8 mouse cellular contexts compared by ENCODE assay signal in the genomic region with DNA sequence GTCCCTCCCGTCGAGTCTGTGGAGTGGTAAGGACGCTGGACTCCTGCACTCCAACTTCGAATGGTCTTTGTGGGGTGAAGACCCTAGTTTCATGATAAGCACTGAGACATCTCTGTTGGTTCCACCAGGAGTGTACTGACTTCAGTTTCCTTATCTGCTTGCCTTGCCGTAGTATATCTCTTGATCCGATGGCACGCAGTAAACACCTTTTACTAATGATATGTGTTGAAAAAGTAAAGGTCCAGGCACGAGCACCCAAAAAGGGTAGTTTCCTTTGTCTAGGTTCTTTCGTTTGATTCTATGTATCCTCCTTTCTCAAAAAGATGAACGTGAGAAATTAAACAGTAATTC. TPM values are rescaled to one million over a fixed set of nuclear protein-coding genes. Genes with fewer than 3 reads are reported as not detected.
DNase-seq lines count a peak whose midpoint lies in the region; ATAC-seq and TF ChIP-seq lines count a peak whose summit lies in the region.

No protein-coding gene starts in this region.

- DNase-seq in heart, postnatal 10 days: no peak
- no peak for DNase-seq in hindbrain, embryonic 10.5 days (ENCODE audit: low spot score)
- DNase-seq in midbrain, embryonic 10.5 days (ENCODE audit: low spot score): no peak
- DNase-seq in urinary bladder, adult 2 months (ENCODE audit: low spot score): no peak
- DNase-seq in ovary, postnatal 14 days (ENCODE audit: low spot score): no peak
- no peak for DNase-seq in gastrocnemius, postnatal 4 days (ENCODE audit: low spot score in 2 of 2)

- 0 out of 2 replicates have a peak, but pooled peaks cover 3% of the 10 kb centered on the region for H3K9me3 ChIP-seq in heart, embryonic 12.5 days (replicated peaks)
- no peaks in the 10 kb centered on the region for H3K9me3 ChIP-seq in E14TG2a.4 (ENCODE audit: low read length)
- 0 out of 2 replicates have a peak, but pooled peaks cover 4% of the 10 kb centered on the region for H3K9me3 ChIP-seq in hindbrain, embryonic 10.5 days
- H3K9me3 ChIP-seq in midbrain, embryonic 10.5 days (replicated peaks): no peaks in the 10 kb centered on the region

- H3K4me2 ChIP-seq in heart, embryonic 12.5 days: peak overlapping the region; percentile 93

- 13% methylated on average over 10 of the region's 10 CpGs for WGBS in heart, embryonic 12.5 days
- 17% methylated on average over 10 of the region's 10 CpGs for WGBS in hindbrain, embryonic 10.5 days
- 17% methylated on average over 10 of the region's 10 CpGs for WGBS in midbrain, embryonic 10.5 days

- no peaks in the 10 kb centered on the region for H3K36me3 ChIP-seq in heart, embryonic 12.5 days
- no peaks in the 10 kb centered on the region for H3K36me3 ChIP-seq in E14TG2a.4 (ENCODE audit: insufficient read depth, low read length)
- H3K36me3 ChIP-seq in hindbrain, embryonic 10.5 days: peaks cover 7% of the 10 kb centered on the region
- peaks cover 10% of the 10 kb centered on the region; the same call in 1 of the 2 replicates for H3K36me3 ChIP-seq in midbrain, embryonic 10.5 days

- H3K4me1 ChIP-seq in heart, embryonic 12.5 days (replicated peaks): peaks cover 5% of the 10 kb centered on the region
- H3K4me1 ChIP-seq in E14TG2a.4 (replicated peaks; ENCODE audit: low read depth, low read length): peaks cover 15% of the 10 kb centered on the region
- peaks cover 14% of the 10 kb centered on the region; the same call in 1 of the 2 replicates for H3K4me1 ChIP-seq in hindbrain, embryonic 10.5 days (replicated peaks)
- H3K4me1 ChIP-seq in midbrain, embryonic 10.5 days: peaks cover 29% of the 10 kb centered on the region

- H3K27me3 ChIP-seq in heart, embryonic 12.5 days (replicated peaks): no peaks in the 10 kb centered on the region; the same call in 1 of the 2 replicates
- H3K27me3 ChIP-seq in E14TG2a.4 (ENCODE audit: insufficient read depth, low read length): peaks cover 47% of the 10 kb centered on the region
- peaks cover 23% of the 10 kb centered on the region; the same call in 1 of the 2 replicates for H3K27me3 ChIP-seq in hindbrain, embryonic 10.5 days (ENCODE audit: insufficient read depth, poor library complexity, severe bottlenecking)
- peaks cover 18% of the 10 kb centered on the region for H3K27me3 ChIP-seq in midbrain, embryonic 10.5 days (ENCODE audit: low read depth, poor library complexity, severe bottlenecking)

- peak overlapping the region; percentile 78 for H3K9ac ChIP-seq in heart, embryonic 12.5 days

- no peak for TF ChIP-seq CTCF in E14TG2a.4 (conservative IDR thresholded peaks at IDR 0.05; ENCODE audit: low read length)

- H3K4me3 ChIP-seq in heart, embryonic 12.5 days: peak overlapping the region; percentile 83
- peak overlapping the region; percentile 93 for H3K4me3 ChIP-seq in E14TG2a.4 (replicated peaks; ENCODE audit: low read length)
- peak overlapping the region; percentile 92 for H3K4me3 ChIP-seq in hindbrain, embryonic 10.5 days
- H3K4me3 ChIP-seq in midbrain, embryonic 10.5 days: peak overlapping the region; percentile 95

- no peak for ATAC-seq in heart, embryonic 12.5 days (ENCODE audit: insufficient number of reproducible peaks, low FRiP score)

- no peak overlapping the region for H3K27ac ChIP-seq in heart, embryonic 12.5 days (ENCODE audit: poor library complexity, severe bottlenecking)
- peak overlapping the region; percentile 83 for H3K27ac ChIP-seq in hindbrain, embryonic 10.5 days
- H3K27ac ChIP-seq in midbrain, embryonic 10.5 days (replicated peaks): peak overlapping the region; percentile 90

- intact Hi-C loops in heart, postnatal 10 days (cut with DNase I): loop anchor here (5.0 kb wide), 2 partner anchors 42 to 112 kb away; no protein-coding TSS in a partner anchor

RNA-seq across cellular contexts. Expression of a gene that starts 0.4 kb away (rescaled TPM):
- 3.8 and 5.4 TPM in 2 replicates for polyA plus RNA-seq in heart, embryonic 12.5 days (2016; fragmentation: Nextera tagmentation; extraction: Ambion mirVana)
- total RNA-seq in heart, postnatal 10 days (2021): 10 to 100 TPM; 12.7 to 13.7 TPM
- 5.4 and 9.2 TPM in 2 replicates for polyA plus RNA-seq in hindbrain, embryonic 10.5 days (2016; fragmentation: Nextera tagmentation; extraction: Ambion mirVana)
- polyA plus RNA-seq in midbrain, embryonic 10.5 days (2016; fragmentation: Nextera tagmentation; extraction: Ambion mirVana): 5.8 and 8.5 TPM in 2 replicates
- polyA plus RNA-seq in urinary bladder, adult 2 months (2012; rRNA removed): 2.4 and 3.4 TPM in 2 replicates
- under 1 TPM; 0.71 to 0.86 TPM for total RNA-seq in gastrocnemius, postnatal 4 days (2021)

RNA-seq across cellular contexts. Expression of a gene that starts 45.5 kb away (rescaled TPM):
- 10.8 and 11.5 TPM in 2 replicates for polyA plus RNA-seq in heart, embryonic 12.5 days (2016; fragmentation: Nextera tagmentation; extraction: Ambion mirVana)
- 1 to 10 TPM; 3.7 to 4.4 TPM for total RNA-seq in heart, postnatal 10 days (2021)
- polyA plus RNA-seq in hindbrain, embryonic 10.5 days (2016; fragmentation: Nextera tagmentation; extraction: Ambion mirVana): 12.3 and 13.6 TPM in 2 replicates
- 13.1 and 15.1 TPM in 2 replicates for polyA plus RNA-seq in midbrain, embryonic 10.5 days (2016; fragmentation: Nextera tagmentation; extraction: Ambion mirVana)
- polyA plus RNA-seq in urinary bladder, adult 2 months (2012; rRNA removed): 1.0 and 1.2 TPM in 2 replicates
- 1 to 10 TPM; 3.9 to 4.6 TPM for total RNA-seq in gastrocnemius, postnatal 4 days (2021)

RNA-seq across cellular contexts. Expression of a gene that starts 45.6 kb away (rescaled TPM):
- polyA plus RNA-seq in heart, embryonic 12.5 days (2016; fragmentation: Nextera tagmentation; extraction: Ambion mirVana): 0.27 and 0.45 TPM in 2 replicates
- total RNA-seq in heart, postnatal 10 days (2021): under 1 TPM; 0.10 to 0.47 TPM
- polyA plus RNA-seq in hindbrain, embryonic 10.5 days (2016; fragmentation: Nextera tagmentation; extraction: Ambion mirVana): not detected in 2 replicates
- polyA plus RNA-seq in midbrain, embryonic 10.5 days (2016; fragmentation: Nextera tagmentation; extraction: Ambion mirVana): 0.37 TPM in 1 of 2 replicates, not detected in the other
- polyA plus RNA-seq in urinary bladder, adult 2 months (2012; rRNA removed): 0.93 and 2.8 TPM in 2 replicates
- total RNA-seq in gastrocnemius, postnatal 4 days (2021): 1 to 10 TPM; 1.0 to 1.3 TPM
